Mouse (Mus musculus) mouse embryonic stem cell (cell line): ENCODE measurements around the gene Olfr913.

Source experiments
- in situ Hi-C, 2 experiments: fragments of 300-500 bp; cut with MboI; formaldehyde crosslinking; loops; 1 replicate in 1 of 2; 3 replicates in 1 of 2; pipeline ENCODE4 v1.14.3; 2019 to 2020; ENCODE audit warnings: low sequenced_read_pairs in 2 of 2, low pct_unique_long_range_greater_than_20kb in 1 of 2, mixed read lengths in 1 of 2; ENCODE audit not compliant: unreplicated experiment in 1 of 2

Gene Olfr913

GRCm38 (mm10) chr9:38592459-38592858 lies at the start of gene Olfr913:
Gene Olfr913 (plus strand): TSS chr9:38592759.
- in situ Hi-C loops: no loop called here

DNA sequence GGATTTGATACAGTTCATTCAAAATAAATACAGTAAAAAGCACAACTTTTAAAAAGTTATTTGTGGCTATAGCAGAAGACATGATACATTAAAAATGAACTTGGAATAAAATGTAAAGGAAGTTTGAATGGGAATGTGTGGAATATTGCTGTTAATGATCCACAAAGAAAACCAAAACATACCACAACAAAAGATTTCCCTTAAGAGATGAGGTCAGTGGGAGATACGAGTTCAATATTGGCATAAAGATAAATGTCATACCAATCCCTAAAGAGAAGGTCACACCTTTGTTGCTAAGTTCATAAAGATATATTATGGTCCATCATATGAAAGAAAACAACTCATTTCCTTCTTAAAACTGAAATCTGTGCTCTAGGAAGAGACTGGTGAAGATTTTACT lies 12.7 kb upstream of the Olfr913 start, which contains the start of gene Olfr912:
Gene Olfr912, plus strand, starts transcription at position 301 of the 400 bp plus-strand sequence.
- in situ Hi-C loops: no loop called here

DNA sequence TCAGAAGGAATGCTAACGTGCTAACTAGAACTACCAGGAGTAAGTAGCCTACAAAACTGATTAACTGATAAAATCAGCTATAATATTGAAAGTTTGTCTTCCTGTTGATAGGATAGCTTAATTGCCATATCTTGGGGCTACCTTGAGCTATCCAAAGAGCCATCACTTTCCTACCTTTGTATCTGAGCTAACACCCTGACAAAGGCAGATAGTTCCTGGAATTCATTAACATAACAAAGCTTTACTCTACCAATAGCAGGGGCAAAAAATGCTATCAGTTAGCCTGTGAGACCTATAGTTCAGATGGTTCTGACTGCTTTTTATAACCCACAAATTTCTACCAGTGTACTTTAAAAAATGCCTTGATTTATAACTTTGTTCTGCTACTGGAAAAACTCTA lies 1.5 kb upstream of the Olfr913 start:
- in situ Hi-C loops: no loop called here

DNA sequence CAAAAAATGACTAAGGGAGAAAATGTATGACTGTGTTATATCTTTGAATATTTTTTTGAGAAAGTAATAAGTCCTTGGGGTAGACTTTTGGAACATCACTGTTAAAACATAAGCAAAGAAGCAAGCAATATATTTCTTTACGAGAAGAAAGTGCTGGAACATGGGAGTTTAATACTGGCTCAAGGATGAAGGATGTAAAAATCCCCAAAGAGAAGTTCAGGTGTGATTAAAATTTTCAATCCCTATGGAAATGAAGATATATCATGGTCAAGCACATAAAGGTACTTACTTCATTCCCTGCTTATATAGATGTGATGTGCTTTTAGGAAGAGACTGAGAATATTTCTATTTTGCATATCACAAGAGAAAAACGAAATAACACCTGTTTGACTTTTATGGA lies 12.2 kb downstream of the Olfr913 start, which contains the start of gene Olfr914:
Gene Olfr914, plus strand, starts transcription at position 301 of the 400 bp plus-strand sequence.
- in situ Hi-C loops: no loop called here

DNA sequence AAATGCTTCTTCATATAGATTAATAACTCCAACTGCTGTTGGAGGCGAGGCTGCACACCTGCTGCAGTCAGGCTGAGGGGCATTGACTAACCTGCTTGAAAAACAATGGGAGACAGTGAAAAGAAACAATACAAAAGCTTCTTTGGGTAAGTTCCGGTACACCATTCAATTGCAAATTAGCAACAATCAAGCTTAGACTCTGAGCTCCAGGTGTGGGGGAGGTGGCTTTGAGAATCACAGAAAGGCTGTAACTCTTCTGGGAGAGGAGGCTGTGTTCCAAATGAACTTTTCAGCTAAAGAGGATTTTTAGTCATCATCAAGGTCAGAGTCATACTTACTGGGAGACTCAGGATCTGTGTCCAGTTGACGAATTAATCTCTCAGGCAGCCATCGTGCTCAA lies 39.8 kb downstream of the Olfr913 start:
- in situ Hi-C loops: loop anchor here in 1 of 2 experiments (25.0 kb wide), 1 partner anchor 220 kb away; the partner anchor contains the start of gene Olfr147
